ENCODE assay signal across 10 mouse cellular contexts in genomic region chr12:107960365-107960764, GRCm38 (mm10). TPM values are rescaled to one million over a fixed set of nuclear protein-coding genes. Genes with fewer than 3 reads are reported as not detected.
DNase-seq lines count a peak whose midpoint lies in the region; ATAC-seq and TF ChIP-seq lines count a peak whose summit lies in the region.
"Had no signal": no experiment of that assay in that cellular context is flagged by ENCODE, and none has a peak within 500 bp of the region (broad histone marks: within the 10 kb centered on the region; RNA-seq: fewer than 3 reads in every experiment).

No protein-coding gene starts in this region.

- peak overlapping the region; percentile 26; the same call in 1 of the 2 replicates for H3K27ac ChIP-seq in heart, embryonic 15.5 days
- peak overlapping the region; percentile 56 for H3K27ac ChIP-seq in embryonic facial prominence, embryonic 14.5 days (replicated peaks; ENCODE audit: low read depth, low read length)
- peak overlapping the region; percentile 8; the same call in 1 of the 2 replicates for H3K27ac ChIP-seq in midbrain, postnatal 0 days (ENCODE audit: low read depth, low read length)
- H3K27ac ChIP-seq: macrophage had no signal

- H3K36me3 ChIP-seq in heart, embryonic 15.5 days = no peaks in the 10 kb centered on the region
- H3K36me3 ChIP-seq in embryonic facial prominence, embryonic 14.5 days (ENCODE audit: control insufficient read depth, insufficient read depth, low read length) = no peaks in the 10 kb centered on the region
- H3K36me3 ChIP-seq in midbrain, postnatal 0 days (ENCODE audit: insufficient read depth, low read length) = no peaks in the 10 kb centered on the region

- H3K4me2 ChIP-seq in heart, embryonic 15.5 days = no peak overlapping the region
- peak overlapping the region; percentile 21 for H3K4me2 ChIP-seq in embryonic facial prominence, embryonic 14.5 days (ENCODE audit: low read depth, low read length)
- no peak overlapping the region for H3K4me2 ChIP-seq in midbrain, postnatal 0 days (ENCODE audit: low read depth, low read length, poor library complexity, severe bottlenecking)

- intact Hi-C loops in heart, postnatal 36 days (cut with DNase I) = no loop called here

- no peaks in the 10 kb centered on the region for H3K9me3 ChIP-seq in heart, embryonic 15.5 days (replicated peaks)
- H3K9me3 ChIP-seq in embryonic facial prominence, embryonic 14.5 days (ENCODE audit: control insufficient read depth, low read length) = no peaks in the 10 kb centered on the region
- H3K9me3 ChIP-seq in midbrain, postnatal 0 days (ENCODE audit: low read length) = no peaks in the 10 kb centered on the region

- no peaks in the 10 kb centered on the region for H3K27me3 ChIP-seq in heart, embryonic 15.5 days
- H3K27me3 ChIP-seq in embryonic facial prominence, embryonic 14.5 days (replicated peaks; ENCODE audit: control insufficient read depth, insufficient read depth, low read length) = no peaks in the 10 kb centered on the region
- no peaks in the 10 kb centered on the region for H3K27me3 ChIP-seq in midbrain, postnatal 0 days (ENCODE audit: insufficient read depth, low read length)

- no peak for DNase-seq in heart, postnatal 36 days
- no peak for DNase-seq in embryonic facial prominence, embryonic 14.5 days (ENCODE audit: low spot score)
- DNase-seq in induced T-regulatory cell, adult 2 months (ENCODE audit: low read depth) = peak; percentile 58
- DNase-seq in midbrain, postnatal 0 days (ENCODE audit: low spot score) = no peak
- no peak for DNase-seq in adrenal gland, adult 18-20 months (ENCODE audit: low spot score in 2 of 2)
- no peak for DNase-seq in liver
- DNase-seq in kidney, postnatal 36 days = no peak
- DNase-seq: cerebellum, adult 2 months had no signal

- H3K4me1 ChIP-seq in heart, embryonic 15.5 days (replicated peaks) = peaks cover 44% of the 10 kb centered on the region
- peaks cover 53% of the 10 kb centered on the region for H3K4me1 ChIP-seq in embryonic facial prominence, embryonic 14.5 days (ENCODE audit: control insufficient read depth, insufficient read depth, low read length)
- H3K4me1 ChIP-seq in midbrain, postnatal 0 days (ENCODE audit: insufficient read depth, low read length) = peaks cover 5% of the 10 kb centered on the region; the same call in 1 of the 2 replicates

- WGBS in heart, embryonic 15.5 days = 28% methylated on average over 14 of the region's 14 CpGs
- WGBS in embryonic facial prominence, embryonic 14.5 days = 28% methylated on average over 14 of the region's 14 CpGs
- 51% methylated on average over 14 of the region's 14 CpGs for WGBS in midbrain, postnatal 0 days

- no peak overlapping the region for H3K9ac ChIP-seq in heart, embryonic 15.5 days
- H3K9ac ChIP-seq in embryonic facial prominence, embryonic 14.5 days (ENCODE audit: low read depth, low read length) = no peak overlapping the region
- H3K9ac ChIP-seq in midbrain, postnatal 0 days (replicated peaks; ENCODE audit: low read length, poor library complexity, severe bottlenecking) = no peak overlapping the region

- no peak for ATAC-seq in heart, embryonic 15.5 days (replicated peaks; ENCODE audit: insufficient number of reproducible peaks, insufficient read depth, low FRiP score, low read depth)
- no peak for ATAC-seq in embryonic facial prominence, embryonic 14.5 days (ENCODE audit: low read depth)
- ATAC-seq in midbrain, postnatal 0 days (ENCODE audit: low FRiP score) = no peak

- TF ChIP-seq CTCF in midbrain, postnatal 0 days (IDR thresholded peaks at IDR 0.05) = peak; percentile 44

- H3K4me3 ChIP-seq in heart, embryonic 15.5 days = no peak overlapping the region
- 0 out of 2 replicates have a peak overlapping the region, but pooled peaks have one; percentile 1 for H3K4me3 ChIP-seq in embryonic facial prominence, embryonic 14.5 days (ENCODE audit: low read depth, low read length)
- H3K4me3 ChIP-seq in midbrain, postnatal 0 days (ENCODE audit: low read depth, low read length) = no peak overlapping the region

RNA-seq across cellular contexts. Expression of gene Bcl11b, which starts 43.0 kb away (rescaled TPM):
- polyA plus RNA-seq in heart, embryonic 15.5 days (2015; fragmentation: Nextera tagmentation; extraction: Ambion mirVana) = 4.6 and 9.3 TPM in 2 replicates
- under 1 TPM; 0.76 to 0.86 TPM for total RNA-seq in heart, postnatal 36 days (2021)
- 16.5 and 20.7 TPM in 2 replicates for polyA plus RNA-seq in embryonic facial prominence, embryonic 14.5 days (2014; fragmentation: Nextera tagmentation; extraction: Ambion mirVana)
- 55.2 and 56.8 TPM in 2 replicates for total RNA-seq in midbrain, postnatal 0 days (2014; rRNA removed)
- polyA plus RNA-seq in midbrain, postnatal 0 days (2015; fragmentation: Nextera tagmentation; extraction: Ambion mirVana) = 18.9 and 19.0 TPM in 2 replicates
- under 1 TPM; 0.13 to 0.61 TPM for total RNA-seq in adrenal gland, adult 18-20 months (2021)
- polyA plus RNA-seq: macrophage had no signal

Comparison
In these comparisons a context has a peak if more than half of its experiments do, and no peak if none do; other contexts are left out.
1. RNA of gene Bcl11b, which starts 43.0 kb away (total RNA-seq): 55.2 to 56.8 TPM in midbrain, postnatal 0 days; 0.76 to 0.86 TPM in heart, postnatal 36 days and 0.13 to 0.61 TPM in adrenal gland, adult 18-20 months; every median in the first group is over 10 times any median in the second.
2. Peak in every context shown above with its lines, with median percentiles within 50 percentile points of each other: H3K27ac ChIP-seq.